Mouse (Mus musculus) embryonic fibroblast, embryonic 13.5 days (primary cell): Measurements from ENCODE around the gene B3gnt3.

Experiments used
- CTCF ChIP-seq: IDR thresholded peaks from 2 replicates; pipeline ENCODE4 v1.5.1; 2011; ENCODE audit warnings: mild to moderate bottlenecking, control low read depth, low read length, moderate library complexity, borderline replicate concordance; ENCODE audit not compliant: insufficient read depth
- POLR2A ChIP-seq: IDR thresholded peaks from 2 replicates; pipeline ENCODE4 v1.6.1; 2011; ENCODE audit warnings: low read depth, mild to moderate bottlenecking, control low read depth, low read length, moderate library complexity

DNA sequence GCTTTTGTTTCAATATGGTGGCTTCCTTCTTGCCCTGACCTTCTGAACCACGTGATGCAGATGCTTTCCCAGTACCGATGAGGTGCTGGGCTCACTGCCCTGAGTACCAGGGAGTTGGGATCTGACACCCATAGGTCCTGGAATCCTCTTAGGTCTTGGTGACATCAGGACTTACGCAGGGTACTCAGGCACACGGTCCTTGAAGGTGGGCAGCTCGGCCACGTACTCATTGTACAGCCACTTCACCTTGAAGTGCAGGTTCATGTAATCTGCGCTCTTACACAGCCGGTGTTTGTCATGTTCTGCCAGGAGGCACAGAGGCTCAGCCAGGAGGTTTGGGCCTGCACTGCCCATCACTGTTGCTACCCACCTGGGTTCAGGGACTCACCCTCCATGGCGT, 56.1 kb downstream of the B3gnt3 start:
- TF ChIP-seq CTCF (no peak), POLR2A (no peak)
